Mouse (Mus musculus) megakaryocyte, embryonic 14.5 days (primary cell): ENCODE data around the gene Gm10320.

Source experiments
- FLI1 ChIP-seq: IDR thresholded peaks from 2 replicates; pipeline ENCODE4 v1.6.1; 2012; ENCODE audit warnings: low read length, inconsistent platforms, mixed read lengths
- GATA1 ChIP-seq: IDR thresholded peaks from 3 replicates; pipeline ENCODE4 v1.6.1; 2012; ENCODE audit warnings: mixed read lengths, low read length, inconsistent platforms, borderline replicate concordance

GRCm38 (mm10) chr13:98441001-98441400 is 50.8 kb downstream of the Gm10320 start:
- TF ChIP-seq GATA1: no peak
- TF ChIP-seq FLI1: no peak
